Mouse (Mus musculus) midbrain, embryonic 14.5 days (tissue): Measurements from ENCODE around the gene Slc1a2. TPM values are rescaled to one million over a fixed set of nuclear protein-coding genes. Genes with fewer than 3 reads are reported as not detected.

Experiments
- ATAC-seq: fragments of 200-750 bp; cut with Nextera tagmentation; 2 replicates; pipeline ENCODE4 v1.8.0; 2017; ENCODE audit warnings: moderate number of reproducible peaks, moderate library complexity; ENCODE audit not compliant: low FRiP score, low TSS enrichment
- DNase-seq: peaks from one replicate; pipeline ENCODE4 v3.0.0-alpha.2; 2015
- H3K27ac ChIP-seq: fragments of 300-500 bp; sonication (generic); replicated peaks from 2 replicates; pipeline ENCODE4 v1.5.1; 2014; ENCODE audit warnings: mild to moderate bottlenecking, low read depth, low read length, moderate library complexity
- H3K27me3 ChIP-seq: fragments of 300-500 bp; sonication (generic); 2 replicates; pipeline ENCODE4 v1.6.1; 2014; ENCODE audit warnings: low read length, control low read depth, mixed read lengths; ENCODE audit not compliant: control insufficient read depth, insufficient read depth
- H3K36me3 ChIP-seq: fragments of 300-500 bp; sonication (generic); 2 replicates; pipeline ENCODE4 v1.6.1; 2014; ENCODE audit warnings: low read length, control low read depth; ENCODE audit not compliant: control insufficient read depth, insufficient read depth
- H3K4me1 ChIP-seq: fragments of 300-500 bp; sonication (generic); 2 replicates; pipeline ENCODE4 v1.6.1; 2014; ENCODE audit warnings: mild to moderate bottlenecking, antibody characterized with exemption, low read length, control low read depth; ENCODE audit not compliant: control insufficient read depth, insufficient read depth
- H3K4me2 ChIP-seq: fragments of 300-500 bp; sonication (generic); 2 replicates; pipeline ENCODE4 v1.6.1; 2014; ENCODE audit warnings: mild to moderate bottlenecking, low read length, moderate library complexity
- H3K4me3 ChIP-seq: fragments of 300-500 bp; sonication (generic); replicated peaks from 2 replicates; pipeline ENCODE4 v1.5.1; 2014; ENCODE audit warnings: low read depth, low read length
- H3K9ac ChIP-seq: fragments of 300-500 bp; sonication (generic); replicated peaks from 2 replicates; pipeline ENCODE4 v1.6.1; 2014; ENCODE audit warnings: mild to moderate bottlenecking, low read length, moderate library complexity
- H3K9me3 ChIP-seq: fragments of 300-500 bp; sonication (generic); 2 replicates; pipeline ENCODE4 v1.6.1; 2016; ENCODE audit warnings: low read length, control low read depth, mixed read lengths; ENCODE audit not compliant: control insufficient read depth
- WGBS: fragments of 180-500 bp; shearing (Covaris S2); extraction: QIAGEN DNeasy Blood & Tissue Kit; methylation state at CpG from one replicate; pipeline ENCODE4 v1.1.7; 2014; 5-methylcytosine and 5-hydroxymethylcytosine counted together
- polyA plus RNA-seq: library from polyadenylated mRNA; unstranded; fragments of >200 nt; fragmentation: Nextera tagmentation; extraction: Ambion mirVana; gene quantifications from 2 replicates; pipeline ENCODE4 v1.2.1, GENCODE M21; 2014

Slc1a2 gene
- polyA plus RNA-seq, 1 experiment from 2014 or later, result 24.0 TPM

DNA sequence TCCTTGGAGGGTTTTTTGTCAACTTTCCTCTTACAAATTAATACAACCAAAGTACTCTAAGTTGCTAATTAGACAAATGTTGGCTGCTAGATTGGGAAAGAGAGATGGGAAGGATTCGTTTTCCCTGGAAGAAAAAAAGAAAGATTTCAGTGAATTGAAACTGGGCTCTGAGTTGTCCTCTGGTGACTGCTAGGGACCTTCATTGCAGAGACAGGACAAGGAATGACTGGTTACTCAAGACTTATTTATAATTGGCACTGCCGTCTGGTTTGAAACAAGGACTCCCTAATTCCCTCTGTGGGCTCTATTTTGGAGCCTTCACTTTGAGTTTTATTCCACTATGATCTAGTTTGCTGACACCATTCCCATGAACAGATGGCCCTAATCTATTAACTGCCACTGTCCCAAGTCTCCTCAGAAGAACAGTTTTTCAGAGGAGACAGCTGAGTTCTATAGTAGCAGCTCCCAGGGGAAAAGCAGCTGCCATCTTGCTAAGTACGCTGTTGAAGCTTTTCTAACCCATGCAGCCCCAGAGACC is 22.9 kb upstream of the Slc1a2 start:
- Histone ChIP-seq H3K27me3 (no peaks in the 10 kb centered on the region), H3K4me1 (peaks cover 15% of the 10 kb centered on the region), H3K9ac (no peak overlapping the region), H3K4me2 (no peak overlapping the region), H3K27ac (no peak overlapping the region), H3K9me3 (no peaks in the 10 kb centered on the region), H3K4me3 (no peak overlapping the region), H3K36me3 (no peaks in the 10 kb centered on the region)
- WGBS, result 70% methylated on average over 3 of the region's 3 CpGs
- no peak for ATAC-seq
- peak; percentile 18 for DNase-seq

DNA sequence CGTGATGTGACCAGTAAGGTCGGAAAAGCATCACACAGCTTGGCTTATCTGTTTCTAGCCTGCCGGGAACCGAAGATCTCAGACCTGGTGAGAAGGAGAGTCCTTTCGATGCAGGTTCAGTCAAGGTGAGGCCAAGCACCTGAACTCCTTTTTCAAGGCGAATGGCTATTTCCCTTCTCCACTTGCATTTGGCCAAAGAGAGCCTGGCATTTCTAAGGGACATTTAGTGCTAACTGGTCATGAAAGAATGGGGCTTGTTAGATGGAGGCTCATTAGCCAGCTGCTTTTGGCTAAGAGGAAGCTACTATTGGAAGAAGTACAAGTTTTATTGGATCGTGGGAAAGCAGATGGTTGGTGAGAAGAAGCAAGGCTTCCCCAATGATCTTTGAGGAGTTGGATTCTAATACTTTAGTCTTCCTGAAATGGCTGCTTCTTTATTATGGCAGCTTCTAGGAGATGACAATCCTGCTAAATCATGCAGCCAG is 22.3 kb upstream of the Slc1a2 start:
- Histone ChIP-seq H3K4me1 (peaks cover 15% of the 10 kb centered on the region), H3K9ac (no peak overlapping the region), H3K4me2 (no peak overlapping the region), H3K27ac (no peak overlapping the region), H3K9me3 (no peaks in the 10 kb centered on the region), H3K4me3 (no peak overlapping the region), H3K27me3 (no peaks in the 10 kb centered on the region), H3K36me3 (no peaks in the 10 kb centered on the region)
- 94% methylated on average over 7 of the region's 7 CpGs for WGBS
- ATAC-seq, result no peak
- DNase-seq, result no peak

GRCm38 (mm10) chr2:102638140-102638539 is 20.3 kb upstream of the Slc1a2 start:
- Histone ChIP-seq H3K4me2 (no peak overlapping the region), H3K9ac (no peak overlapping the region), H3K27ac (no peak overlapping the region), H3K36me3 (no peaks in the 10 kb centered on the region), H3K9me3 (no peaks in the 10 kb centered on the region), H3K4me1 (peaks cover 15% of the 10 kb centered on the region), H3K4me3 (no peak overlapping the region), H3K27me3 (no peaks in the 10 kb centered on the region)
- 20% methylated on average over 5 of the region's 5 CpGs for WGBS
- DNase-seq (peak; percentile 33), ATAC-seq (no peak)

GRCm38 (mm10) chr2:102638690-102639089 is 19.8 kb upstream of the Slc1a2 start:
- peaks cover 15% of the 10 kb centered on the region for H3K4me1 ChIP-seq
- 18% methylated on average over 2 of the region's 2 CpGs for WGBS
- H3K9ac ChIP-seq, result no peak overlapping the region
- H3K36me3 ChIP-seq, result no peaks in the 10 kb centered on the region
- H3K9me3 ChIP-seq, result no peaks in the 10 kb centered on the region
- no peak overlapping the region for H3K27ac ChIP-seq
- no peak overlapping the region for H3K4me2 ChIP-seq
- no peak overlapping the region for H3K4me3 ChIP-seq
- H3K27me3 ChIP-seq, result no peaks in the 10 kb centered on the region
- ATAC-seq, result no peak
- peak; percentile 32 for DNase-seq

GRCm38 (mm10) chr2:102648845-102649500 is 9.5 kb upstream of the Slc1a2 start:
- Histone ChIP-seq H3K9ac (no peak overlapping the region), H3K36me3 (no peaks in the 10 kb centered on the region), H3K4me2 (no peak overlapping the region), H3K4me1 (peaks cover 3% of the 10 kb centered on the region; the same call in 1 of the 2 replicates), H3K9me3 (no peaks in the 10 kb centered on the region), H3K27ac (no peak overlapping the region), H3K27me3 (no peaks in the 10 kb centered on the region), H3K4me3 (no peak overlapping the region)
- no peak for ATAC-seq
- 88% methylated on average over 10 of the region's 10 CpGs for WGBS
- no peak for DNase-seq

- Histone ChIP-seq H3K27ac (no peak overlapping the region), H3K4me2 (no peak overlapping the region), H3K4me1 (peaks cover 3% of the 10 kb centered on the region; the same call in 1 of the 2 replicates), H3K36me3 (no peaks in the 10 kb centered on the region), H3K27me3 (no peaks in the 10 kb centered on the region), H3K9me3 (no peaks in the 10 kb centered on the region), H3K4me3 (no peak overlapping the region), H3K9ac (no peak overlapping the region)
- DNase-seq, result no peak
- ATAC-seq, result no peak
- 76% methylated on average over 4 of the region's 4 CpGs for WGBS
Observed at GRCm38 (mm10) chr2:102650322-102650721, 8.1 kb upstream of the Slc1a2 start.

DNA sequence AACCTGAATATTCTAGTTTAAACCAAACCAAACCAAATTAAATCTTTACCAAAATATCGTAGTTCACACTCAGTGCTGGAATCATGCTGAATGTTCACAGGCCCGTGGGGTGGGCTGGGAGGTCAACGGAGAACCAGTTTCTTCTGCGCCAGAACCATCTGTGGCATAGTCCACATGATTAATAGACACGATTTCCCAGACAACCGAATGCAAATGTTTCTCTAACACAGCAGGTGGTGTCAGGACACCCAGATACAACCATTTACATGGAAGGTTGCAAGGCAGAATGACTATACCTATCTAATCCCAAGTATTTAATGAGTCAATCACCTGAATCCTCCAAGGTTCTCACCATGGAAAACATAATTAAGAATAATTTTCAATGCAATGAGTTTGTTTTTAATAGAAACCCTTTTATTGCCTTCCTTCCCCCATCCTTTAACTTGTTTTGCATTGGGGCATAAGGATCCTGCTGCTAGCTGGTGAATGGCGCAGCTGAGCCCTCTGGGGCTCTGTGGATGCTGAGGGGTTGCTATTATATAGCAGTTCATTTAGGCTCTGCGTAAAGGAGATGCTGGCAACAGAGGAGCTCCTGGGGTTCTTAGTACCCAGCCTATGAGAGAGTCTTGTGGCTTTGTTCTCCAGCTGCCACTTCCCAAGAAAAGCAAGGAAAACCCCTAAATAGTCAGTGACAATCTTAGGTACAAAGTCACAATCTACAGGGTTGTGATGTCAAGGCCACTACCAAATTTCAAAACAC is 2.3 kb upstream of the Slc1a2 start:
- 28% methylated on average over 8 of the region's 8 CpGs for WGBS

DNA sequence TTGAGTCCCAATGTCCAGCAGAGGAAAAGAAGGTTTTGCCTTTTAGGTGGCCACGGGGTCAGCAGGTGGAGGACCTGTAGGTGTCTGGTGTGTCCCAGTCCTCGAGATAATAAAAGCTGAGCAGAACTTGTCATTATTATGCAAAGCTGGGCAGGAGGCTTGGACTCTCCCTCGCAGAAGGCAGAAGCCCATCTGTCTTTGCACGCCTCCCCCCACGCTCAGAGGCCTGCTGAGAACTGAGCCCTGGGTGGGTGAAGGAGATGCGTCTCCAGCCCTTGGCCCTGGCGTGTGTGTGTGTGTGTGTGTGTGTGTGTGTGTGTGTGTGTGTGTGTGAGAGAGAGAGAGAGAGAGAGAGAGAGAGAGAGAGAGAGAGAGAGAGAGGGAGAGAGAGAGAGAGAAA is 733 bp upstream of the Slc1a2 start:
- no peaks in the 10 kb centered on the region for H3K36me3 ChIP-seq
- peaks cover 40% of the 10 kb centered on the region for H3K4me1 ChIP-seq
- H3K4me2 ChIP-seq, result peak overlapping the region; percentile 86
- H3K27ac ChIP-seq, result peak overlapping the region; percentile 96
- ATAC-seq (peak; percentile 35; the same call in 1 of the 2 replicates), DNase-seq (peak; percentile 72)
- peak overlapping the region; percentile 72 for H3K4me3 ChIP-seq
- H3K27me3 ChIP-seq, result no peaks in the 10 kb centered on the region
- WGBS, result 3% methylated on average over 7 of the region's 7 CpGs
- H3K9ac ChIP-seq, result peak overlapping the region; percentile 87; the same call in 1 of the 2 replicates
- H3K9me3 ChIP-seq, result no peaks in the 10 kb centered on the region

More for the DNA sequence above, 2.3 kb upstream of the Slc1a2 start:
- 0 out of 2 replicates have a peak overlapping the region, but pooled peaks have one; percentile 8 for H3K27ac ChIP-seq
- H3K4me2 ChIP-seq, result no peak overlapping the region
- H3K36me3 ChIP-seq, result no peaks in the 10 kb centered on the region
- no peaks in the 10 kb centered on the region for H3K27me3 ChIP-seq
- DNase-seq (no peak), ATAC-seq (no peak)
- H3K4me3 ChIP-seq, result no peak overlapping the region
- H3K4me1 ChIP-seq, result peaks cover 24% of the 10 kb centered on the region
- H3K9ac ChIP-seq, result no peak overlapping the region
- no peaks in the 10 kb centered on the region for H3K9me3 ChIP-seq
